ENCODE assay signal across 15 mouse cellular contexts in the genomic region with DNA sequence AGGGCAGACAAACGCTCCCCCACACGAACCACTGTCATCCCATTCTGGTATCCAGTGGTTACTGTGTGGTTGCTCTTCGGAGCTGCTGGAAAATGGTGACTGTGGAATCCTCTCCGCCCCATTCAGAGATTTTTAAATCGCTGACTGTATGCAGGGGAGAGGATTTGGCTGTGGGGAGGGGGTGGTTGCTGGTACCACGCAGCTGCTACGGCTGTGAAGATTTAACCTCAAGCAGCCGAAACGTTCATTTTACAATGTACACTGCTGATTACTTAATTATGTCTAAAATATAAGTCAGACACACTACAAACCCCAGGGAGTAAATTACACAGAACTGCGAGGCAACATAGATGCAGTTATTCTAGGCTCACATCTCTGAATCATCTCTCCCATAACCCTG.
"Had no signal": no experiment of that assay in that cellular context is flagged by ENCODE, and none has a peak within 500 bp of the region (broad histone marks: within the 10 kb centered on the region; RNA-seq: fewer than 3 reads in every experiment).

No protein-coding gene starts in this region.

- ATAC-seq: liver, embryonic 12.5 days had no signal

- H3K4me3 ChIP-seq: limb, embryonic 15.5 days; liver, embryonic 12.5 days; midbrain, embryonic 10.5 days; myocyte; neural tube, embryonic 15.5 days; stomach, embryonic 15.5 days had no signal

- H3K36me3 ChIP-seq: limb, embryonic 15.5 days; liver, embryonic 12.5 days; midbrain, embryonic 10.5 days; neural tube, embryonic 15.5 days; stomach, embryonic 15.5 days had no signal

- H3K9me3 ChIP-seq: limb, embryonic 15.5 days; midbrain, embryonic 10.5 days; neural tube, embryonic 15.5 days; stomach, embryonic 15.5 days had no signal

- H3K4me1 ChIP-seq: limb, embryonic 15.5 days; liver, embryonic 12.5 days; stomach, embryonic 15.5 days had no signal

- H3K27ac ChIP-seq: limb, embryonic 15.5 days; liver, embryonic 12.5 days; midbrain, embryonic 10.5 days; neural tube, embryonic 15.5 days; stomach, embryonic 15.5 days had no signal

- H3K9ac ChIP-seq: limb, embryonic 15.5 days; liver, embryonic 12.5 days; lung, embryonic 14.5 days; neural tube, embryonic 15.5 days; stomach, embryonic 15.5 days had no signal

- H3K4me2 ChIP-seq: limb, embryonic 15.5 days; liver, embryonic 12.5 days; lung, embryonic 14.5 days; neural tube, embryonic 15.5 days; stomach, embryonic 15.5 days had no signal

- H3K27me3 ChIP-seq: limb, embryonic 15.5 days; liver, embryonic 12.5 days; neural tube, embryonic 15.5 days; stomach, embryonic 15.5 days had no signal

- DNase-seq: kidney, adult 8-10 months; kidney, postnatal 36 days; lung, embryonic 14.5 days; lung, postnatal 10 days; lung, postnatal 4 days; midbrain, embryonic 14.5 days; right cerebral cortex, postnatal 4 days; spleen, adult 18-20 months; thymus, postnatal 36 days had no signal
